Mouse (Mus musculus) splenic B cell, adult 2 months (primary cell): ENCODE data around the gene Sparc.
A peak's percentile ranks its signal among the peaks of the same experiment; 100 is the strongest.

ENCODE experiments used
- DNase-seq: peaks from one replicate; pipeline ENCODE4 v3.0.0-alpha.2; 2011; ENCODE audit warnings: low read depth, low spot score
- H3K27me3 ChIP-seq: 2 replicates; pipeline ENCODE4 v1.6.1; 2012; ENCODE audit warnings: mild to moderate bottlenecking, low read length, moderate library complexity, mixed read lengths; ENCODE audit not compliant: control insufficient read depth, poor library complexity, insufficient read depth, severe bottlenecking
- H3K36me3 ChIP-seq: 2 replicates; pipeline ENCODE4 v1.6.1; 2012; ENCODE audit warnings: mild to moderate bottlenecking, low read length, moderate library complexity, mixed read lengths; ENCODE audit not compliant: control insufficient read depth, poor library complexity, insufficient read depth, severe bottlenecking

Sparc gene

DNA sequence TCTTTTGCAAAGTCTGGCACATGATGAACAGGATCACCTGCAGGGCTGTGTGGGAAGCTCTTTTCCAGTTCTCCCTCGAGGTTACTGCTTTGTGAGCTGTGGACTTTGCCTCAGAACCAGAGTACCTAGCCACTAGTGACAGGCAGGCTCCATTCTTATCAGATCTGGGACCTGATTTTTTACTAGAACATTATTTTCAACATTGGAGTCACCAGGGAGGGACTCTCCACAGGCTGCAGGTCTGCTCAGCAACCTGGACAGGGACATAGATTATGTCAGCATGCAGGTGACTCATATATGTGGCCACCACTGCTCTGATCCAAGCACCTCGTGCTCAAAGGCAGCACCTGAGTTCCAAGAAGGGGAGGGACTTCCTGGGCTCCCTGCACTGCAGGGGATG, 32.2 kb upstream of the Sparc start:
- peaks cover 4% of the 10 kb centered on the region; the same call in 1 of the 2 replicates for H3K36me3 ChIP-seq
- no peaks in the 10 kb centered on the region for H3K27me3 ChIP-seq
- DNase-seq = no peak

- Histone ChIP-seq H3K36me3 (peaks cover 11% of the 10 kb centered on the region), H3K27me3 (no peaks in the 10 kb centered on the region)
- no peak for DNase-seq
Measured at GRCm38 (mm10) chr11:55453640-55454039, 30.7 kb upstream of the Sparc start.

DNA sequence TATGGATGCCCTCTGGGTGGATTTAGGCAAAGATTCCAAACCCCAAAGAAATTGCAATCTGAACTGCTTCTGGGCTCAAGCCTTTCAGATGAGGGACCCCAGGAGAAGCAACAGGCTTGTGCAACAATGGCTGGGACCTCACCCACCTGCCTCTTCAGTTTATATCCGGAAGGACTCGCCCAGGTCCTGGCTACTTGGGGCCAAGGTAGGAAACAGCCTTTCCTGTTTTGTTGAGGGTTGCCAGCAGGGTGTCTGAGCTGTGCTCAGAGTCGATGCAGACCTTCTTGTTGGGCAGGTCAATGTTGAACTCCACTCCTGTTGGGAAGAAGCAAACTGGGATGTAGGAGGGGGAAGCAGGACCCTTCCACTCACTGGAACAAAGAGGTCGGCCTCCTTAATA, 27.3 kb upstream of the Sparc start:
- H3K36me3 ChIP-seq = peaks cover 11% of the 10 kb centered on the region
- no peak for DNase-seq
- H3K27me3 ChIP-seq = no peaks in the 10 kb centered on the region

DNA sequence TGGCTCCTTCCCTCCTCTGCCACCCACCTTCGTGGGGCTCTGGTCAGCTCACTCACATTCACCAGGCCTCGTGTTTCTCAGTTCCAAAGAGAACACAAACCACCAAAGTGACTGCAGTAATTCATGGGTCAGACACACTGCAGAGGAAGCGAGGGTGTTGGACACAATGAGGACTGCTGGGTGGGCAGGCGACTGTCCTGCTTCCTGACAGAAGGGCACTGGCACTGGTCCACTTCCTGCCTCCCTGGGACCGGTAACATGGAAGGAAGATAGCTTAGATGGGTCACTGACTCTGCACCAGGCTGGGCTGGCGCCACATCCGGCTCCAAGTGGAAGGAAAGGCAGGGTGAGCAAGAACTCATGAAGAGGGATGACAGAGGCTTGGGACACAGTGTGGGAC, 26.5 kb upstream of the Sparc start:
- H3K36me3 ChIP-seq = peaks cover 11% of the 10 kb centered on the region
- H3K27me3 ChIP-seq = no peaks in the 10 kb centered on the region
- no peak for DNase-seq

- peaks cover 9% of the 10 kb centered on the region for H3K36me3 ChIP-seq
- DNase-seq = peak; percentile 77
- H3K27me3 ChIP-seq = no peaks in the 10 kb centered on the region
Measured at GRCm38 (mm10) chr11:55446579-55446978, 23.6 kb upstream of the Sparc start.

GRCm38 (mm10) chr11:55444772-55445171, 21.8 kb upstream of the Sparc start:
- DNase-seq = peak; percentile 66
- Histone ChIP-seq H3K27me3 (no peaks in the 10 kb centered on the region), H3K36me3 (peaks cover 4% of the 10 kb centered on the region)

GRCm38 (mm10) chr11:55439718-55440117, 16.7 kb upstream of the Sparc start:
- no peaks in the 10 kb centered on the region for H3K36me3 ChIP-seq
- no peak for DNase-seq

DNA sequence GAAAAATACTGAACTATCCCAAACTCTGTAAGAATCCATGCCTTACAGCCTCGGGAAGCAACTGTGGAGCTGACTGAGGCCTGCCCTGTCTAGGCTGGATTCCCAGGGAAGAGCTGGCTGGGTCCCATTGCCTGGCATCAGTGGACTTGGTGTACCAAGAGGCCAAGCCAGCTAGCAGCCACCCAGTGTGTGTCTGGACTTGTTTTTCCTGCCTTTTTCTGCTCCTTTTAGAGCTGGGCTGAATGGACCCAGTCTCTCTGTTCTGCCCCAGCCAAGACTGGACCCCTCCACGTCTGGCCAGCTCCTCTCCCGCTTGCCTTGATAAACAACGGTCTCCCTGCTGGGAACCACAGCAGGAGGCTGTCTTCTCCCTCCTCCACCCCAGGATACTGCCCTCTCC, 15.0 kb upstream of the Sparc start:
- H3K36me3 ChIP-seq = no peaks in the 10 kb centered on the region
- no peak for DNase-seq
- H3K27me3 ChIP-seq = no peaks in the 10 kb centered on the region

More at GRCm38 (mm10) chr11:55439718-55440117, 16.7 kb upstream of the Sparc start:
- no peaks in the 10 kb centered on the region for H3K27me3 ChIP-seq

DNA sequence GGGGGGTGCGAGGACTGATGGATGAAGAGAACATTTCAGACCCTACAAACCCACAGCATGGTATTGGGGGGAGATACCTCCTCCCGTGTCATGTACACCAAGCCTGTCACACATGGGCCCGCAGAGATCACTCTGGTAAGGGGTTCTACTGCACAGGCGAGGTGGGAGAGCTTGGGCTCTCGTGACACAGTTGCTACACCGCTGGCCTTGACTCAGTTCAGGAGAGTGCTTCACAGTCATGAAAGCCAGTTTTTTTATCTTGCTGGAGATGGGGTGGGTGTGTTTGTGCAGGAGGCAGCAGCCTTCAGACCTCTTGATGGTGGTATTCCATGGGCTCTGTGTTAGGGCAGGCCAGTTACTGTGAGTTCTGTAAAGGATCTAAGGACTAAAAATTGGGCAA, 13.1 kb upstream of the Sparc start:
- no peak for DNase-seq

GRCm38 (mm10) chr11:55432981-55433380, 10.0 kb upstream of the Sparc start:
- no peaks in the 10 kb centered on the region for H3K27me3 ChIP-seq
- DNase-seq = no peak
- no peaks in the 10 kb centered on the region for H3K36me3 ChIP-seq

More for the DNA sequence above, 13.1 kb upstream of the Sparc start:
- Histone ChIP-seq H3K36me3 (no peaks in the 10 kb centered on the region), H3K27me3 (no peaks in the 10 kb centered on the region)

DNA sequence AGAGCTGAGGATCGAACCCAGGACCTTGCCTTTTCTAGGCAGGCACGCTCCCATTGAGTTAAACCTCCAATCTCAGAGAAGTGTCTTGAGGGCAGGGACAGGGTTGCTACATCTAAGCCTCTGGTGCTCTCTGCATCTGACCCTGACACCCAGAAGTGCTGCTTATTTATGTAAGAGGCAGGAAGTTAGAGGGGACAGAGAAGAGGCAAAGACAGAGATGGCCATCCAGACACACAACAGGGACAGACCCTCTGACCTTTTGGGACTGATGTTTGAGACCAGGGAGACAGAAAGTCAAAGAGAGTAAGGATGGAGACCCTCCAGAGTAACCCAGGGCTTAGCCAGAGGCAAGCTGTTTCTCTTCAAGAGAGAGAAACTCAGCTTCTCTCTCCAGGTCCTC, 7.0 kb upstream of the Sparc start:
- H3K36me3 ChIP-seq = no peaks in the 10 kb centered on the region
- no peaks in the 10 kb centered on the region for H3K27me3 ChIP-seq
- no peak for DNase-seq

DNA sequence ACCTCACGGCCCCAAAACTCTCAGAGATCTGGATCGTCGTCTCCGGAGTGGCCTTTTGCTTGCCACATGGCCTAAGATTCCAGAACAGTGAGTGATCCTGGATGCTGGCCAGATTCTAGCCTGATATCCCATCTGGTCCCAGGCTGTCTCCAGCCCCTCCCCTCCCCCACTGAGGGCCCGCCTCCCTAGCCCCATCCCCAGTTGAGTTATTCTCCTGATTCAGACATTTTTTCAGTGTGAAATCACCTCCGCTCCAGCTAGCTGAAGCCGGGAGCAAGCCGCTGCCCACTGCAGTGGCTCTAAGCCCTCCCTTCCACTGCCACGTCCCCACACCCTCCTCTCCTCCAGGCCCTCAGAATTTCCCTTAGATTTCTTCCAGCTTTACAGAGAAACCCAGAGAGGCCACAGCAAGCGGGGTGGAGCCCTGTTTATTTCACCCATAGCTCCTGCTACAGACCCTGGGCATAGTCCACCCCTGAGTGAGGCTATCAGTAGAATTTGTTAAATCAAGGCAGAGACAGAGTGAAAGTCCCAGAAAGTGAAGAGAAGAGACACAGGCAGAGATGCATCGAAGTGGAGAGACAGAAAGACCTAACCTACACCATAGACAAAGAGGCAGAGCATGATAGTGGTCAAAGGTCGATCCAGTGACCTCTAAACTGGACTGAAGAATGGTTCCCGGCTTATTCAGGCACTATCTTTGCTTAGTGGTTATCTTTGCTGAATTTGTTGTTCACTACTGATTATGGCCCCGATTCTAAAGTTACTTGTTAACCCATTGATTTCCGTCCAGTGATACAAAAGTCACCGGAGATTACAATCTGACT, 5.4 kb upstream of the Sparc start:
- DNase-seq = no peak

GRCm38 (mm10) chr11:55424746-55425360, 1.9 kb upstream of the Sparc start:
- no peaks in the 10 kb centered on the region for H3K27me3 ChIP-seq
- DNase-seq = no peak
- H3K36me3 ChIP-seq = no peaks in the 10 kb centered on the region

More for the DNA sequence above, 5.4 kb upstream of the Sparc start:
- no peaks in the 10 kb centered on the region for H3K27me3 ChIP-seq
- H3K36me3 ChIP-seq = no peaks in the 10 kb centered on the region

- Histone ChIP-seq H3K36me3 (no peaks in the 10 kb centered on the region), H3K27me3 (no peaks in the 10 kb centered on the region)
- no peak for DNase-seq
Measured at GRCm38 (mm10) chr11:55423756-55424155, 773 bp upstream of the Sparc start.

DNA sequence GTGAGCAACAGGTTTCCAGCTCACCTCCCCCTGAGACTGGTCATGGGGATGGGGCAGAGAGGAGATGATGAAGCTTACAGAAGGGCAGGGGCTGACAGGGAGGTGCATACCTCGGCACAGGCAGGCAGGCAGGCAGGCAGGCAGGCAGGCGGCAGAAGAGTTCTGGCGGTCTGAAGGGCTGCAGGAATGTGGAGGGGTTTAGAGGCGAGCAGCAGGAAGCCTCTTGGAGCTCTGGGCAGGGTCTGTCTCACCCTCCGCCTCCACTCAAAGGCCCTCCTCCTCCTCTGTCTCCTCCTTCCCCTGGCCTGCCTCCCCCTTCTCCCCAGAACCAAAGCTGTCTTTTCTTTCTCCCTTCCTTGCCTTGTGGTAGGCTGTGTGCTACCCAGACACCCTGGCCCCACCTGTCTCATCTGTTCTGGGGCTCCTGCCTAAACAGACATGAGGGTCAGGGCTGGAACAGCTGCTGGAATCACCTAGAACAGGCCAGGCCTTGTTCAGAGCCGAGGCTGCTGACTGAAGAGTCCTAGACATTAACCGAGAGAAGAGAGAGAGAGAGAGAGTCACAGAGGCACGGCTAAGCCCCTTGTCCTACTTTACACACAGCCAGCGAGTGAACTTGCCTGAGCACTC, 3.2 kb downstream of the Sparc start:
- Histone ChIP-seq H3K27me3 (no peaks in the 10 kb centered on the region), H3K36me3 (no peaks in the 10 kb centered on the region)
- no peak for DNase-seq
